Mouse (Mus musculus): ENCODE data around the gene Oxct2b. TPM values are rescaled to one million over a fixed set of nuclear protein-coding genes. Genes with fewer than 3 reads are reported as not detected.
"Not testable (repeated sequence)": the region's sequence is repeated elsewhere in the genome, so short reads cannot be mapped to it uniquely, and the experiment has no call there.

The Oxct2b gene
- total RNA-seq (2021): not detected in 2 replicates
- long read RNA-seq: 0 reads

DNA sequence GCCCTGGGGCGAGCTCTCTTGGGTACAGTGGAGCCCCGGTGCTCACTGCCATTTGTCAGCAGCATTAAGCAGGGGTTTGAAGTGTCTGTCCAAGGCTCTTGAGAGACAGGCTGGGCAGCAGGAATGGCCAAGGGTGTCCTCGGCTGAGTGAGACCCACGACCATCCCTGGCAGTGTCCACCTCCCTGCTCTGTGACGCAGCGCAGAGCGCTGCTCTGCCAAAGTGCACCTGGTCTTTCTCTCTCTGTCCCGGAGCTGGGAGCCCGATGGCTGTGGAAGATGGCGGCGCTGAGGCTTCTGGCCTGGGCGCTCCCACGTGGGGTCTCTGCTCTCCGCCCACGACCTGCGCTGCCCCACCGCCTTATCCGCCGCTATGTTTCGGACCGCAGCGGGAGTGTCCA, at the start of gene Oxct2b:
Oxct2b (plus strand) TSS at position 256 of the 400 bp plus-strand sequence.
- no peak for DNase-seq

GRCm38 (mm10) chr4:123068646-123069045, 47.4 kb upstream of the Oxct2b start:
- no peak for DNase-seq

DNA sequence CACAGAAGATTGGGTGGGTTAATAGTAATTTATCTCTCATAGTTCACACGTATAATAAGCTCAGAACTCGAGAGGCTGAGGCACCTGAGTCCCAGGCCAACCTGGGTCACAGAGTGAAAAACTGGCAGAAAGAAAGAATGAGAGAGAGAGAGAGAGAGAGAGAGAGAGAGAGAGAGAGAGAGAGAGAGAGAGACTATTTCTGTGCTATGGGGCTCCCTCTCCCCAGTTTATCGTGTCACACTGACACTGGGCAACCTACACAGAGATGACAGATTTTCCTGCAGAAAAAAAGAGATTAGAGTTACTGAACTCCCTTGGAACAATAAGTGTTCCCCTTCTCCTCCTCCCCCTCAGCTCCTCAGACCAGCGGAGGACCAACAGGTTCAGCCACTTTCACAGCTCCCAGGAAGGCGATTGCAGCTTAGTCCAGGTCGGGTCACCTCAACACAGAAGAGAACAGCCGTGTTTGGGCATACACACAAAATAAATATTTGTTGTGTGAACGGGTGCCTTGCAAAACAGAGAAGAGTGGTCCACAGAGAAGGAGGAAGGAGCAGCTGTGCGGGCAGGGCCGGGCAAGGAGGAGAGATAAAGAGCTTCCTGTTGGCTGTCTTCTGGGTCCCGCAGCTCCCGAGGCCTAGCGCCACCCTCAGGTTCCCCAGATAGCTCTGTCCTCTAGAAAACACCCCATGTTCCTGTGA, 44.6 kb upstream of the Oxct2b start:
- DNase-seq: peak; percentile 23

DNA sequence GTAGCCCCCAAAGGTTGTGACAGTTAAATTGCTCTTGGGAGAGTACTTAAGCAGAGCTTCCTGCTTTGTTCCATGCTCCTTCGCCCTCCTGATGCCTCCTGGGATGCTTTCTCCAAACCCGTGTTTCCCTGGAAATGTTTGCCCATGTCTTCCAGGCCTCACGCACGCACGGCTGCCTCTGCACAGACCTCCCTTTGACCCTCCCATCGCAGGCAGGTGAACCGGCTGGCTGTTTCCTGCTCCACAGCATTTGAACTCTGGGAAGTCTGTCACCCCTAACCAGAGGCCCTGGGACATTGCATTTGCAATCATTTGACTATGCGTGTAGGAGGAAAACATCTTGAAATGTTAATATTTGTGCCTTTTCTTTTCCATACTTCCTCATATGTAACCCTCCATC, 39.1 kb upstream of the Oxct2b start:
- no peak for DNase-seq

- DNase-seq: no peak
Measured at GRCm38 (mm10) chr4:123078231-123078630, 37.8 kb upstream of the Oxct2b start.

DNA sequence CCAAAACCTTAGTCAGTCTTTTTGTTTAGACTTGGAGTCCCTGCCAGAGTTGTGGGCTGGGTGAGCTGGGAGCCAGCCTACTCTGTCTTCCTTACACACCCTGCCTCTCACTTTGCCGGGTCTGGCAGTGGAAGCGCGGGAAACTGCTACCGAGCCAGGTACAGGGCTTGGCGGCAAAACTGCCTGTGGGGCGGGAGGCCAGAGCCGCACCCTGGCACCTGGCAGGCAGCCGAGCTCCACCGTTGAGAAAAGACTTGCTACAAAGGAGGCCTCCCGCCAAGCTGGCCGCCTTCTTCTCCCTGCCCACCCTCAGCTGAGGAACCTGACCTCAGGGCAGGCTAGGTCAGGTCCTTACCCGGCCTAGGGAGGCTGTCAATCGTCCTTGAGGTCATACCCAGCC, 35.3 kb upstream of the Oxct2b start:
- DNase-seq: peak; percentile 15

DNA sequence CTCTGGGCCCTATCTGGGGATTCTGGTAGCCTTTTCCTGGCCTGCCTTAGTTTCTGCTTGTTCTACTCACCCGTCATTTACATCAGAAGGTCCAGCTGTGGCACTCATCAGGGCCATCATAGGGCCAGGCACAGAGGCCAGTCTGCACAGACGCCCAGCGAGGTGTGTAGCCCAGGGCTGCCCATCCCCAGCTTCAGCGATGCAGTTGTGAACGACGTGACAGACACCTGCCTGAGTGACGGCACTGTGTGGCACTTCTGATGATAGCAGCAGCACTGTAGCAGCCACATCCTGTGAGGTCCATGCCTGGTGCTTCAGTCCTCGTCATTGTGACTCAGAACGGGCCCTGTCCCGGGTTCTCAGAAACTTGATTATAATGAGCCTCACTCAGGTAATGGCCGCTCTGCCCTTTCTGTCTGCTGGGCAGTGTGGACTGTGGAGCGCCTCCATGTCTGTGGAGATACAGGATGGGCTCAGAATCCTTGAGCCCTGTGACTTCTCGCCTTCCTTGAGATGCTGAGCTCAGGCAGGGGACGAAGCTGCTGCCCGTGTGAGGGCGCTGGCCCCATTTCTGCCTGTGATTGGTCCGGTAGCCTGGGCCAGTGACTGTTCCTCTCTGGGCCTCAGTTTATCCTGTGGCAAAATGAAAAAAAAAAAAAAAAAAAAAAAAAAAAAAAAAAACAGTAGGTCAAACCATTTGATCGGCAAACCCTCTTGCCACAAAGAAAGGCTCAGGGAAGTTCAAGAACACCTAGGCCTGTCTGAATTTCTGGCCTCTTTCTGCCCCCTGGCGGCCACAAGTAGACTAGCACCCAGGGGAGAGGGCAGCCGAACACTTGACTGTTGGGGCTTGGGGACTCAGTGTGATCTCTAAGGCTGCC, 33.5 kb upstream of the Oxct2b start:
- DNase-seq: peak; percentile 65

GRCm38 (mm10) chr4:123083323-123083902, 32.7 kb upstream of the Oxct2b start:
- DNase-seq: no peak

- DNase-seq: no peak
Measured at GRCm38 (mm10) chr4:123085290-123085689, 30.8 kb upstream of the Oxct2b start.

- DNase-seq: no peak
Measured at GRCm38 (mm10) chr4:123086381-123086780, 29.7 kb upstream of the Oxct2b start.

- DNase-seq: no peak
Measured at GRCm38 (mm10) chr4:123092621-123093020, 23.4 kb upstream of the Oxct2b start.

GRCm38 (mm10) chr4:123093064-123093776, 22.8 kb upstream of the Oxct2b start:
- no peak for DNase-seq

DNA sequence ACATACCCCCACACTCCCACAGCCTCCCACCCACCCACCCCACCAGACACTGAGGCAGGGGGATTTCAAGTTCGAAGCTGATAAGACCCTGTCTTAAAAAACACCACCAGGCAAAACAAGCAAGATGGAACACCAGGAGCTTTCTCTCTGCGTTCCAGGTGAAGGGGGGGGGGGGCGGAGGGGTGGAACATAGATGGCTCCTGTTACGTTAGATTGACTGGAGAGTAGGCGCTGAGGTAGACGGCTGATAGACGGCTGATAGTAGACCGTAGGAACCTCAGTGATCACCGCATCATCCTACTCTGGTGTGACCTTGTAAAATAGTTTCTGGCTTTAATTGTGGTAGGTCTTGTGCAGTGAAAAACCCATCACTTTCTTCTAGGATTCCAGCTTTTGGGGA, 22.2 kb upstream of the Oxct2b start:
- DNase-seq: no peak

DNA sequence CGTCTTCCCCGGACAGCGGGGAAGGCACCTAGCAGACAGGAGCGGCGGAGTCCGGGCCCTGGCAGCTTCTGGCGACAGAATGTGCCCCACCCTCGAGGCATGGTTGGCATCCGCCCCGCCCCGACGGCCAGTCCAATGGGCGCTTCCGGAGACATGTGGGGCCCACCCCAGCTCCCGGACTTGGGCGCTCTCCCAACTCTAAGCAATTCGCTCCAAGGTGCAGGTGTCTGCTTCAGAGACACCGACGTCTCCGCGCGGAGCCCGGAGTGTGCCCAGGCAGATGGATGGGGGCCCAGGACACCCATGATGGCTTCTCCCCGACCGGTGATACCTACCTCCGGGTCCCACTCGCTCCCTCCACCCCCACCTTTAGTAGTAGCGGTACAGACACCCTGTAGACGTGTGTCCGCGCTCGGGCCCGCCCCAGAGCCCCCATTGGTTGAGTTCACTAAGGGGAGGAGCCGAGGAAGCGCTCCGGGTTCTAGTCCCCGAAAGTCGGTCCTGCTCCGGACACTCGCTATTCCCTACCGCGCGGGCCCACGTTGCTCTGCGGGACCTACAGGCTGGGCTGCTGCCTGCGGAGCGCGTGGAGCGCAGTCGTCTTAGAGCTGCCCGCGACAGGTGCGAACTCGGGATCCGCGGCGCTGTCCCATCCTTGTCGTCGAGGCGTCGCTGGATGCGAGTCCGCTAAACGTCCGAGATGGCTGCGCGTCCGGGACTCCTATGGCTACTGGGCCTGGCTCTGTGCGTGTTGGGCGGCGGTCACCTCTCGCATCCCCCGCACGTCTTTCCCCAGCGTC, 11.2 kb upstream of the Oxct2b start, which contains the start of gene Bmp8b:
Bmp8b (plus strand) TSS at position 515 of the 800 bp plus-strand sequence.
- no peak for DNase-seq

- no peak for DNase-seq
Measured at GRCm38 (mm10) chr4:123105451-123105790, 10.6 kb upstream of the Oxct2b start.

DNA sequence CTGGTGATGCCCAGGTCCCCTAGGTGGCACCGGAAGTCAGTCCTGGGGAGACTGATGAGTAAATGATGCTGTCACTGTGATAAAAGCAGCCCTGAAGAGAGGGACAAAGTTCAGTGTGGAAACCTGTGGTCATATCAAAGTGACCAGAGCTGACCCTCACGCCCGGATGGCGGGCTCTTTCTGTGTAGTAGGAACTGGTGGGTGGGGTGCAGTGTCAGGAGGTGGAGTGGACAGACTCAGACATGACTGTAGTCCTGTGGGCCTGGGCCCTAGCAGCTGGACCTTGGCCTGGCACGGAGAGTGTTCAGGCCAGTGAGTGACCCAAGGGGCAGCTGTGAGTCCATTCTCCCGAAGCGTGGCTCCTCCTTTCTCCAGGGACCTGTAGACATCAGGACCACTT, 10.1 kb upstream of the Oxct2b start:
- not testable (repeated sequence) for DNase-seq

DNA sequence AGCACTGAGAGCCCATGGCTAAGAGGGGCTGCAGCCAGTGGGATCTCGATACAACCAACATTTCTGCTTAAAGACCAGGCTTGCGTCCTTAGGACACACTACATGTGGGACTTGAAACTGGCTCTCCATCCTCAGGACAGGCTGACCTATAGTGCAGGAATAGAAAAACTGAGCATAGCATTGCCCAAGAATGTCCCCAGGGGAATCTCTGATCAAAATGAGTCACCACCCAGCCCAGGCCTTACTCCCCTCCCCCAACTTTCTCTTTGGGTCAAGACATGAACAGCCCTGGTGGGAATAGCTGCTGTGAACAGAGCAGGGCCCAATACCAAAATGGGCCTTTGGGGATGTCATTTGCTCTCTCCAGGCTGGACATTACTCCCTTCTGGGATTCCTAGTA, 9.2 kb upstream of the Oxct2b start:
- DNase-seq: no peak

GRCm38 (mm10) chr4:123108056-123108455, 8.0 kb upstream of the Oxct2b start:
- DNase-seq: no peak

GRCm38 (mm10) chr4:123110751-123111150, 5.3 kb upstream of the Oxct2b start:
- no peak for DNase-seq

DNA sequence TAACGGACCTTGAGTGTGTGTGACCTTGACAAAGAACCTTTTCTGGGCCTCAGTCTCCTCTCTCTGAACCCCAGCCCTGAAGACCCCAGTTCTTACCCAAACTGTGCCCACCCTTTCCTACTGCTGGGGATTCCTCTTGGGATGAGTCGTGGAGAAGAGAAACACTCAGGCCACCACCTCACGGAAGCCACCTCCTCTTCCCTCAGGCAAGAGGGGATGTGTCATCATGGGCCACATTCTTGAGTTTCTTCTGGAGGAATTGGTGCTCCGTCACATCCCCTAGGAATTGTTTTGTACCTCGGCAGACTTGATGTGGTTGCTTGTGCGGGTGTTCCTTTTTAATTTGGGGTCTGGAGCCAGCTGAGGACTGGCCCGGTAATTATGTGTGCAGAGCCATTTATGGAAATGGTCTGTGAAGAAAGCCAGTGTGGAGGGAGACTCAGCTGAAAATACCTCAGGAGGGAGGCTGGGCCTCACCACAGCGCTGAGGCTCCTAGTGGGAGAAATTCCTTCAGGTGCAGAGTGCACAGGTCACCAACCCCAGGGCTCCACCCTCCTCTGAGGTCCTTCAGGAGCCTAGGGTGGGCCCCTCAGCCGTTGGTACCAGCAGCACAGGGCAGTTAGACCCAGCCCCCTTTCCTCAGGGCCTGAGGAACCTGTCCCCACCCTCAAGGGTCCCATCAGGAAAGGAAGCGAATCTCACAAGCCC, 4.6 kb upstream of the Oxct2b start:
- DNase-seq: not testable (repeated sequence)

- DNase-seq: no peak
Measured at GRCm38 (mm10) chr4:123112216-123112764, 3.8 kb upstream of the Oxct2b start.
